Mouse (Mus musculus): ENCODE data around the gene Slc30a1. TPM values are rescaled to one million over a fixed set of nuclear protein-coding genes. Genes with fewer than 3 reads are reported as not detected.

The Slc30a1 gene
- polyA plus RNA-seq, 2 experiments: 2.1 to 5.9 TPM

DNA sequence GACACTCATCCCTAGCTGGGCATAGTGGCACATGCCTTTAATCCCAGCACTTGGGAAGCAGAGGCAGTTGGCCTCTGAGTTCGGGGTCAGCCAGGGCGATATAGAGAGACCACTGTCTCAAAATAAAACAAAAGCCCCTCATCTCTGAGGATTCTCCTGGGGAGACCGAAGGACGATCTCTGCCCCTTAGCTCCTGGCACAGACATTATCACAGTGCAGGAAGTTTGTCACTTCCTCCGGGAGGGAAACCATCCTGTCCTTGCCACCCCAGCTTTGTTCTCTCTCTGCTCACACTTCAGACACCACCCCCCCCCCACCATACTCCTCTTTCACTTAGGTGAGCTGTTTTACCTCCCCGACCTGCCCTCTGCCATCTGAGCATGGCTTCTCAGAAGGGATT is 37.1 kb downstream of the Slc30a1 start:
- no peak for DNase-seq (ENCODE audit: low read depth in 3 of 3, low spot score in 3 of 3)
- ATAC-seq (ENCODE audit: insufficient read depth): no peak
- Histone ChIP-seq H3K9ac (replicated peaks) (no peak overlapping the region), H3K36me3 (replicated peaks; ENCODE audit: control insufficient read depth, insufficient read depth, low read depth) (no peaks in the 10 kb centered on the region), H3K9me3 (ENCODE audit: control insufficient read depth, low read length) (no peaks in the 10 kb centered on the region), H3K27me3 (ENCODE audit: control insufficient read depth, insufficient read depth, low read length) (no peaks in the 10 kb centered on the region), H3K4me1 (replicated peaks; ENCODE audit: control insufficient read depth in 2 of 2, insufficient read depth in 2 of 2, low read length in 1 of 2) (peaks cover 0 to 3% of the 10 kb centered on the region in 2 experiments; a peak in 1 of 4 replicates), H3K4me2 (ENCODE audit: low read depth) (no peak overlapping the region), H3K4me3 (ENCODE audit: insufficient read depth in 1 of 2, low read depth in 2 of 2, low read length in 2 of 2) (no peak overlapping the region), H3K27ac (no peak overlapping the region)
- TF ChIP-seq CTCF (IDR thresholded peaks at IDR 0.05; ENCODE audit: low read depth): no peak
- TF ChIP-seq EP300 (IDR thresholded peaks at IDR 0.05; ENCODE audit: low read depth): no peak
- 33% methylated on average over 6 of the region's 6 CpGs for WGBS (ENCODE audit: insufficient replicate concordance)

DNA sequence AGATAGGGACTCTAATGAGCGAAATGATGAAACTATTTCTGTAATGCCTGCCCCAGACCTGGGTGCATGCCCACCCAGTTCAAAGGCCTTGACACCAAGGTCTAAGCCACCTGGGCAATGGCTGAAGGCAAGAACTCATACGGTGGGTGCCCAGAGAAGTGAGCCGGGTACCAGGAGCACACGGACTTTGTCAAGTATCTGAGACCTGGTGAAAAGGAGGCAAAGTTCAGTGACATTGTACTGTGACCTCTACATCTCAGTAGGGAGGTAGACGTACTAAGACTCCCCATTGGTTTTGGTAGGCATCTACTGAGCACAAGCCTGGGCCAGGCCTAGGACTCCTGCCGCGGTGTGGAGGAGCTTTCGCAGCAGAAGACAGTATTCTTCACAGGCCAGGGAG is 38.8 kb downstream of the Slc30a1 start:
- no peak for ATAC-seq (ENCODE audit: insufficient read depth)
- H3K4me2 ChIP-seq (ENCODE audit: low read depth): no peak overlapping the region
- no peak for DNase-seq (ENCODE audit: low read depth in 3 of 3, low spot score in 3 of 3)
- no peak overlapping the region for H3K27ac ChIP-seq
- WGBS (ENCODE audit: insufficient replicate concordance): 84% methylated on average over 8 of the region's 8 CpGs
- peaks cover 0 to 3% of the 10 kb centered on the region in 2 experiments; a peak in 1 of 4 replicates for H3K4me1 ChIP-seq (replicated peaks; ENCODE audit: control insufficient read depth in 2 of 2, insufficient read depth in 2 of 2, low read length in 1 of 2)
- H3K9me3 ChIP-seq (ENCODE audit: control insufficient read depth, low read length): no peaks in the 10 kb centered on the region
- no peak overlapping the region for H3K4me3 ChIP-seq (ENCODE audit: insufficient read depth in 1 of 2, low read depth in 2 of 2, low read length in 2 of 2)
- no peaks in the 10 kb centered on the region for H3K27me3 ChIP-seq (ENCODE audit: control insufficient read depth, insufficient read depth, low read length)
- H3K36me3 ChIP-seq (replicated peaks; ENCODE audit: control insufficient read depth, insufficient read depth, low read depth): no peaks in the 10 kb centered on the region
- no peak overlapping the region for H3K9ac ChIP-seq (replicated peaks)
- TF ChIP-seq EP300 (IDR thresholded peaks at IDR 0.05; ENCODE audit: low read depth) (no peak), CTCF (IDR thresholded peaks at IDR 0.05; ENCODE audit: low read depth) (no peak)

DNA sequence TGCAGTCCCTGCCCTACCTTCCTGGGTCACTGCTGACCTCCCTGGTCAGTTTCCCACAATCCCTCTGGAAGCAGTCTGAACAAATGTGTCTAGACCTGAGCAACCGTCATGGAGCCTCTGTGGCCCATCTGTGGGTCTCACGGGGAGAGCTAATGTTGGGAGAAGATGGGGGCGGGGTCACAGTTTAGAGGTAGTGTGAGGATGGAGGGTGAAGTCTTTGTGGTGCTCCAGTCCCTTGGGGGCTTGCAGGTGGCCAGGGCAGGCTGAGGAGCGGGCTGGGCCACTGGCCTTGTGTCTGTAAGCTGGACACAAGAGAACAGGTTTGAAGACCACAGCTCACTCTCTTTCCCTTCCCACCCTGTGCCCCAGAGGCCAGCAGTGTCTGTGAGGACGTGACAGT is 39.2 kb downstream of the Slc30a1 start:
- Histone ChIP-seq H3K9ac (replicated peaks) (no peak overlapping the region), H3K27ac (no peak overlapping the region), H3K36me3 (replicated peaks; ENCODE audit: control insufficient read depth, insufficient read depth, low read depth) (no peaks in the 10 kb centered on the region), H3K9me3 (ENCODE audit: control insufficient read depth, low read length) (no peaks in the 10 kb centered on the region), H3K4me3 (ENCODE audit: insufficient read depth in 1 of 2, low read depth in 2 of 2, low read length in 2 of 2) (no peak overlapping the region), H3K27me3 (ENCODE audit: control insufficient read depth, insufficient read depth, low read length) (no peaks in the 10 kb centered on the region), H3K4me1 (replicated peaks; ENCODE audit: control insufficient read depth in 2 of 2, insufficient read depth in 2 of 2, low read length in 1 of 2) (peaks cover 0 to 3% of the 10 kb centered on the region in 2 experiments; a peak in 1 of 4 replicates), H3K4me2 (ENCODE audit: low read depth) (no peak overlapping the region)
- TF ChIP-seq EP300 (IDR thresholded peaks at IDR 0.05; ENCODE audit: low read depth): no peak
- TF ChIP-seq CTCF (IDR thresholded peaks at IDR 0.05; ENCODE audit: low read depth): no peak
- ATAC-seq (ENCODE audit: insufficient read depth) (no peak), DNase-seq (ENCODE audit: low read depth in 3 of 3, low spot score in 3 of 3) (no peak)
- 53% methylated on average over 5 of the region's 5 CpGs for WGBS (ENCODE audit: insufficient replicate concordance)

DNA sequence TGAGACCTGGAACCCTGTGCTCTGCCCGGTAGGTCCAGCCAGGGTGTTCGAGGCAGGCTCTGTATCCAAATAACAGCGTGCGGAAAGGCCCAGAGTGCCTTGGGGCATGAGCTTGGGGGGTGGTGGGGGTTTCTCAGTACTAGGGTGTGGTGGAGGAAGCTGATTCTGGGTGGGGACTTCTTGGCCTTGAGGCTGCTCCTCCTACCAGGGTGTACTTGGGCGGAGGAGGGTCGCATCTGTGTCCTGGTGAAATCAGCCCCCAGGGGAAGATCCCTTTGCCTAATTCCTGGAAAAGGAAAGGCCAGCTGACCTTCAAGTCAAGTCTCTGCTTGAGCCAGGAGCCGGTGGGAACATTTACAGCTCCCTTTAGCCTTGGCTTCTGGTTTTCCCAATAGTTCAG is 39.7 kb downstream of the Slc30a1 start:
- H3K36me3 ChIP-seq (replicated peaks; ENCODE audit: control insufficient read depth, insufficient read depth, low read depth): no peaks in the 10 kb centered on the region
- H3K9me3 ChIP-seq (ENCODE audit: control insufficient read depth, low read length): no peaks in the 10 kb centered on the region
- H3K27ac ChIP-seq: no peak overlapping the region
- WGBS (ENCODE audit: insufficient replicate concordance): 59% methylated on average over 7 of the region's 7 CpGs
- no peak overlapping the region for H3K4me2 ChIP-seq (ENCODE audit: low read depth)
- DNase-seq (ENCODE audit: low read depth in 3 of 3, low spot score in 3 of 3) (no peak), ATAC-seq (ENCODE audit: insufficient read depth) (no peak)
- no peak overlapping the region for H3K4me3 ChIP-seq (ENCODE audit: insufficient read depth in 1 of 2, low read depth in 2 of 2, low read length in 2 of 2)
- H3K4me1 ChIP-seq (replicated peaks; ENCODE audit: control insufficient read depth in 2 of 2, insufficient read depth in 2 of 2, low read length in 1 of 2): peaks cover 0 to 3% of the 10 kb centered on the region in 2 experiments; a peak in 1 of 4 replicates
- TF ChIP-seq CTCF (IDR thresholded peaks at IDR 0.05; ENCODE audit: low read depth) (no peak), EP300 (IDR thresholded peaks at IDR 0.05; ENCODE audit: low read depth) (no peak)
- no peak overlapping the region for H3K9ac ChIP-seq (replicated peaks)
- no peaks in the 10 kb centered on the region for H3K27me3 ChIP-seq (ENCODE audit: control insufficient read depth, insufficient read depth, low read length)

DNA sequence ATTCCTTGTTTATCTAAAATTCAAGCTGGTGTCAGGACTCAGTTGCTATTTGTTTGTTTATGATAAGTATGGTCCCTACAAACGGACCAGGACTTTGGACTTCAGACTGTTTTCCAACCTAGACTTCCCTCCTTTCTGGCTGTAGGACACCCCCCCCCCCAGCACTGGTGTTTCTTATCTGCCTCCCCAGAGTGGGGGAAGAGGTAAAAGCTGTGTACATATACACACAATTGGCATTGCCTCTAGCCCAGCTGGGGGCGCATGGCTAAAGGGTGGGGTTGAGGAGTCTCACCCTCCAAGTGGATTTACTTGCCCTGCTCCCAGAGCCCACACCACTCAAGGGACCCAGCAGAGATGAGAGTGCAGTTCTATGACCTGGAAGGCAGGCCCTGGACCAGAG is 40.3 kb downstream of the Slc30a1 start:
- no peak for TF ChIP-seq CTCF (IDR thresholded peaks at IDR 0.05; ENCODE audit: low read depth)
- TF ChIP-seq EP300 (IDR thresholded peaks at IDR 0.05; ENCODE audit: low read depth): no peak
- DNase-seq (ENCODE audit: low read depth in 3 of 3, low spot score in 3 of 3): no peak

More for the DNA sequence above, 40.3 kb downstream of the Slc30a1 start:
- Histone ChIP-seq H3K27me3 (ENCODE audit: control insufficient read depth, insufficient read depth, low read length) (no peaks in the 10 kb centered on the region), H3K4me3 (ENCODE audit: insufficient read depth in 1 of 2, low read depth in 2 of 2, low read length in 2 of 2) (no peak overlapping the region), H3K4me1 (replicated peaks; ENCODE audit: control insufficient read depth in 2 of 2, insufficient read depth in 2 of 2, low read length in 1 of 2) (peaks cover 0 to 3% of the 10 kb centered on the region in 2 experiments; a peak in 1 of 4 replicates), H3K9ac (replicated peaks) (no peak overlapping the region), H3K9me3 (ENCODE audit: control insufficient read depth, low read length) (no peaks in the 10 kb centered on the region), H3K27ac (no peak overlapping the region), H3K36me3 (replicated peaks; ENCODE audit: control insufficient read depth, insufficient read depth, low read depth) (no peaks in the 10 kb centered on the region), H3K4me2 (ENCODE audit: low read depth) (no peak overlapping the region)
- 43% methylated on average over 2 of the region's 2 CpGs for WGBS (ENCODE audit: insufficient replicate concordance)
- ATAC-seq (ENCODE audit: insufficient read depth): no peak

Data from liver, embryonic 14.5 days (tissue).